Mouse (Mus musculus) kidney, embryonic 16.5 days (tissue): ENCODE results near the gene Shld2. TPM values are rescaled to one million over a fixed set of nuclear protein-coding genes. Genes with fewer than 3 reads are reported as not detected.

Experiments
- ATAC-seq: fragments of 200-750 bp; cut with Nextera tagmentation; 2 replicates; pipeline ENCODE4 v1.8.0; 2017; ENCODE audit warnings: moderate TSS enrichment; ENCODE audit not compliant: low FRiP score, low TSS enrichment
- H3K27ac ChIP-seq: fragments of 300-500 bp; sonication (generic); 2 replicates; pipeline ENCODE4 v1.5.1; 2014; ENCODE audit warnings: low read length
- H3K27me3 ChIP-seq: fragments of 300-500 bp; sonication (generic); 2 replicates; pipeline ENCODE4 v1.6.1; 2014; ENCODE audit warnings: low read length, control low read depth, mixed read lengths; ENCODE audit not compliant: insufficient read depth
- H3K36me3 ChIP-seq: fragments of 300-500 bp; sonication (generic); 2 replicates; pipeline ENCODE4 v1.6.1; 2014; ENCODE audit warnings: low read length, control low read depth, mixed read lengths; ENCODE audit not compliant: insufficient read depth
- H3K4me1 ChIP-seq: fragments of 300-500 bp; sonication (generic); 2 replicates; pipeline ENCODE4 v1.6.1; 2014; ENCODE audit warnings: low read length, control low read depth, mixed read lengths; ENCODE audit not compliant: insufficient read depth
- H3K4me2 ChIP-seq: fragments of 300-500 bp; sonication (generic); replicated peaks from 2 replicates; pipeline ENCODE4 v1.6.1; 2014; ENCODE audit warnings: low read depth, low read length
- H3K4me3 ChIP-seq: fragments of 300-500 bp; sonication (generic); 2 replicates; pipeline ENCODE4 v1.5.1; 2014; ENCODE audit warnings: mild to moderate bottlenecking, low read length
- H3K9ac ChIP-seq: fragments of 300-500 bp; sonication (generic); replicated peaks from 2 replicates; pipeline ENCODE4 v1.6.1; 2014; ENCODE audit warnings: low read length
- H3K9me3 ChIP-seq: fragments of 300-500 bp; sonication (generic); 2 replicates; pipeline ENCODE4 v1.6.1; 2016; ENCODE audit warnings: low read length, control low read depth
- WGBS: fragments of 180-500 bp; shearing (Covaris S2); extraction: QIAGEN DNeasy Blood & Tissue Kit; methylation state at CpG from one replicate; pipeline ENCODE4 v1.1.7; 2014; 5-methylcytosine and 5-hydroxymethylcytosine counted together
- polyA plus RNA-seq: library from polyadenylated mRNA; unstranded; fragments of >200 nt; fragmentation: Nextera tagmentation; extraction: Ambion mirVana; gene quantifications from 2 replicates; pipeline ENCODE4 v1.2.1, GENCODE M21; 2015

The Shld2 gene
- 9.9 and 10.0 TPM in 2 replicates for polyA plus RNA-seq

DNA sequence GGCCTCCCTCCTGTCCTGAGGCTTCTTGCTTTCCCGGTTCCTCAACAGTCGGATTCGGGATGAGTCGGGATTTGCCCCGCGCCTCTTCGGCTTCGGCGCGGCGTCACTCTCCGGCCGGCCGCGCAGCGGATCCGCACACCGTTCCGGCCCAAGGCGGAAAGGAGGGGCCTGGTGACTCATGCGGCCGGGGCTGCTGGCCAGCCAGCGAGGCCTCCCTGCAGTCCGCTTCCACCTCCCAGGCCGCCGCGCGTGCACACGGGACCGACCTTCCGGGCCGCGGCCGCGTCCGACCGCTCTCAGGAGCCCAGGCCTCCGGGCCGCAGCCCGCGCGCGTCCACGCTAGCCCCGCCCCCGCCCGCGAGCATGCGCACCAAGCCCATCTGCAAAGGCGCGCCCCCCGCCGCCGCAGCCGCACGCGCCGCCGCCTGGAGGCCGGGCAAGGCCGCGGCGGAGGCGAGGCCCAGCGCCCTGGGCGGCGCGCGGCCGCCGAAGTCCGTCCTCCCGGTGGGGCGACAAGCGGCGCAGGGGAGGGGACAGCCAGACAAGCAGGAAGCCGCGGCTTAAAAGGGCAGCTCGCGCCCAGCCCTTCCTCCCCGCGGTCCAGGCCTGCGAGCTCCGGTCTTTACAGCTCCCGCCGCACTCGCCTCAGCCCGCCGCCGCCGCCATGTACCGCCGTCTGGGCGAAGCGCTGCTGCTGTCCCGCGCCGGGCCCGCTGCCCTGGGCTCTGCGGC, at the start of gene Shld2, which contains the start of gene Glud1:
Shld2 (minus strand) TSS at position 260 of the 732 bp plus-strand sequence.
Glud1 (plus strand) TSS at position 494 of the 732 bp plus-strand sequence.
- peaks cover 28% of the 10 kb centered on the region for H3K4me1 ChIP-seq
- ATAC-seq: peak; percentile 98
- peak within 1 kb of the TSS; percentile 96 for H3K9ac ChIP-seq
- peak within 1 kb of the TSS; percentile 99 for H3K4me3 ChIP-seq
- H3K36me3 ChIP-seq: no peaks in the 10 kb centered on the region
- peak within 1 kb of the TSS; percentile 99 for H3K27ac ChIP-seq
- peak within 1 kb of the TSS; percentile 77 for H3K4me2 ChIP-seq
- no peaks in the 10 kb centered on the region for H3K27me3 ChIP-seq
- H3K9me3 ChIP-seq: no peaks in the 10 kb centered on the region
- 0% methylated on average over 84 of the region's 100 CpGs for WGBS

DNA sequence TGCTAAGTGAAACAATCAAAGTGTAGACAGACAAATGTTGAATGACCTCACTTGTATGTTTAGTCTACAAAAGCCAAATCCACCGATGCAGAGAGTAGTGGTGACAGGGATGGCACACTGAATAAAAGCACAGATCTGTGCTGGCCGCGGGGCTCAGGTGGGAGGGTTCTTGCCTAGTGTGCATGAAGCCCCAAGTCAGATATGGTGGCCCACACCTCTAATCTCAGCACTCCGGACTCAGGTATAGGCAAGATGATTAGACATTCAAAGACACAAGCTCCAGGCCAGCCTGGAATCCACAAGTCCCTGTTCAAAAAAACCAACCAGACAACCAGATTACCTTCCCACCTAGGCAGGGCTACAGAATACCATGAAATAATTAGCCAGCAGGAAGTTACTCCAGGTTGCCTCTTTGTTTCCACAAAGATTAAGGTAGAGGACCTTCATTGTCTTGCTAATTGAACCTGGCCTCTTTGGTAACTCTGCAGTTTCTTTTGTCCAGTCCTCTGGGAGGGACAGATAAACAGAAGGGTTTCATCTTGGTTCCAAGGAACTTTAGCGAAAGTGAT, 49.5 kb upstream of the Shld2 start:
- H3K36me3 ChIP-seq: no peaks in the 10 kb centered on the region
- H3K9ac ChIP-seq: no peak overlapping the region
- no peak overlapping the region for H3K27ac ChIP-seq
- H3K4me2 ChIP-seq: no peak overlapping the region
- H3K9me3 ChIP-seq: no peaks in the 10 kb centered on the region
- no peak overlapping the region for H3K4me3 ChIP-seq
- no peak for ATAC-seq
- peaks cover 6% of the 10 kb centered on the region for H3K4me1 ChIP-seq
- no peaks in the 10 kb centered on the region for H3K27me3 ChIP-seq
- WGBS: 52% methylated on average over 5 of the region's 5 CpGs

DNA sequence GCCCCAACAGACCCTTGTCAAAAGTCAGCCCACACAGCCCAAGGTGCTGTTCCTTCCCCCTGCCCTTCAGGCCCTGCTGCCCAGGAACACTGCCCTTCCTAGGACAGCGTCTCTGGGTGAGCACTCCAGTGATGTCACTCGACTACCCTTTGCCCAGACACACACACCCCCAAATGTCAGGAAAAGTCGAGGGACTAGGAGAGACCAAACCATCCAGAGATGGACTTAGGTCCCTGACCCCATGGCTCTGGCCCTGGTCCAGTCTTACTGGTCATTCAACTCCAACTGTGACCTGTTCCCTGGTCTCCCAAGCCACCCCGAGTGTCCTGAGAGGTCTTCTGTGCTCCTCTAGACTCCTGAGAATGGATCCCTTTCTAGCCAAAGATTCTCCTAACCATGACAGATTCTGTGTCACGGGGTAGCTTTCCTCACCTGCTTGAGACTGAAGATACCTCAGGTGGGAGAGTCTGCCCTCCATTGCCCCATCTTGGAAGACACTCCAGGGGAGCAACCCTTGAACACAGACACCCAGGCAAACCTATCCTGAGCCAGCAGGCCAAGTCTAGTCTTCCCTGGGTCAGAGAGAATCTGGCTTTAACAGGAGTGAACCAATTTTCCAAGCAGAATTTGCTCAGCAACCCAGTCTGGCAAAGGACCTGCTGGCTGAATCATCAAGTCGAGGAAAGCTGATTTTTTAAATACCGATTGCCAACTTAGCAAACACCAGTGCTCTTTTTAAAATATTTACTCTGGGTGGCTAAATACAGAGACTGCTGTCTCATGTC, 47.6 kb upstream of the Shld2 start:
- 79% methylated on average over 7 of the region's 7 CpGs for WGBS
- no peak overlapping the region for H3K27ac ChIP-seq
- H3K9ac ChIP-seq: no peak overlapping the region
- no peaks in the 10 kb centered on the region for H3K9me3 ChIP-seq
- no peak overlapping the region for H3K4me2 ChIP-seq
- no peak overlapping the region for H3K4me3 ChIP-seq
- no peak for ATAC-seq
- H3K36me3 ChIP-seq: no peaks in the 10 kb centered on the region
- H3K4me1 ChIP-seq: no peaks in the 10 kb centered on the region
- H3K27me3 ChIP-seq: no peaks in the 10 kb centered on the region

DNA sequence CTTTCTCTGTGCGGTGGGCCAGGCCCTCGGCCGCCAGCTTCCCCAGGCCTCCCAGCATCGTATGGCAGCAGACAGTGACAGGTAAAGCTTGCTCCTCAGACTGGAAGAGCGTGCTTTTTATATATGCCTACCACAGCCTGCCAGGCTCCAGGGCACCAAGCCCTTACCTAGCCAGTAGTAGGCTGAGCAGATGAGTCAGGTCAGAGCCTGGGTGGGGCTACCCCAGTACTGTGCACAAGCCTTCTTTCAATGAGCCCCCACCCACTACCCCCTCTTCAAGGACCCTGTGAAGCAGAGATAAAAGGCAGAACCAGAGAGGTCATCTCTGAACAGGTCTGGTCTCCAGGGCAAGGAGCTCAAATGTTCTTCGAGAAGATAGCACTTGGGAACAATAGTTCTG, 45.0 kb upstream of the Shld2 start, which contains the start of gene Fam25c:
Fam25c (minus strand) TSS at position 133 of the 400 bp plus-strand sequence.
- H3K4me3 ChIP-seq: no peak within 1 kb of the TSS
- H3K27me3 ChIP-seq: no peaks in the 10 kb centered on the region
- WGBS: 80% methylated on average over 6 of the region's 6 CpGs
- no peaks in the 10 kb centered on the region for H3K4me1 ChIP-seq
- no peaks in the 10 kb centered on the region for H3K9me3 ChIP-seq
- 0 out of 2 replicates have a peak, but pooled peaks have one; percentile 35 for ATAC-seq
- no peak within 1 kb of the TSS for H3K9ac ChIP-seq
- no peak within 1 kb of the TSS for H3K4me2 ChIP-seq
- H3K36me3 ChIP-seq: no peaks in the 10 kb centered on the region
- H3K27ac ChIP-seq: no peak within 1 kb of the TSS

DNA sequence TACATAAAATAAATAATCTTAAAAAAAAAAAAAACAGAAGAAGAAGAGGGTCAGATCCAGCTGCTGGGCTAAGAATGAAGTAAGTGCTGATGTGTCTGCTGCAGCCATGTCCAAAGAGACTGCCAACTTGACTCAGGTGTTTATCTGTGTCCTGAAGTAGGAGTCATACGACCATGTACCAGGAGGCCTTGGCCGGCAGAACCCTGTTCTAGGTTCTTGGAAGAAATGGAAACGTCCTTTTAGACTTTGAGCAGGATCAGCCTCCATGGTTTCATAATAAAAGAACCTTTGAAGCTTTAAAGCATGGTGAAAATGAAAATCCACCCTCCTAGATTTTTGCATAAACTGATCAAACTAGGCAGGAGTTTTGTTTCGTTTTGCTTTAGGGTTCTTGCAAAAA, 44.2 kb upstream of the Shld2 start:
- H3K9ac ChIP-seq: no peak overlapping the region
- H3K4me2 ChIP-seq: no peak overlapping the region
- H3K4me1 ChIP-seq: no peaks in the 10 kb centered on the region
- no peaks in the 10 kb centered on the region for H3K27me3 ChIP-seq
- H3K4me3 ChIP-seq: no peak overlapping the region
- H3K27ac ChIP-seq: no peak overlapping the region
- no peaks in the 10 kb centered on the region for H3K9me3 ChIP-seq
- WGBS: 86% methylated on average over 4 of the region's 4 CpGs
- no peaks in the 10 kb centered on the region for H3K36me3 ChIP-seq
- ATAC-seq: no peak

DNA sequence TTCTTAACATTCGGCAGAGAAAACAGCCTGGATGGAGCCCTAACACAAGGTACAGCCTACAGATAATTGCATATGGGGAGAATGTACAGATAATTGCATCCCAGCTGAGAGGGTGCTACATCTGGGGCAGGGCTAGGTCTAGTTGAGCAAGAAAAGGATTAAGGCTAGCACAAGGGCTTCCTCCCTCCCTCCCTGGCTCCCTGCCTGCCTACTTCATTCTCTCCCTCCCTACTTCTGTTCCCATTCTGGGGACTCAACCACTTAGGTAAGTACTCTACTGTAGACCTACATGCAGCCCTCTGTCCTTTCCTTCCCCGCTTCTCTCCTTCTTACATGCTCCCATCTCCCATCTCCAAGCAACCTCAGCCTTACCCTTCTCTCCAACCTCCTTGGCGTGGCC, 43.0 kb upstream of the Shld2 start:
- no peaks in the 10 kb centered on the region for H3K9me3 ChIP-seq
- 87% methylated on average over 3 of the region's 3 CpGs for WGBS
- H3K4me2 ChIP-seq: no peak overlapping the region
- no peak overlapping the region for H3K4me3 ChIP-seq
- H3K36me3 ChIP-seq: no peaks in the 10 kb centered on the region
- no peaks in the 10 kb centered on the region for H3K4me1 ChIP-seq
- no peaks in the 10 kb centered on the region for H3K27me3 ChIP-seq
- ATAC-seq: no peak
- H3K27ac ChIP-seq: peak overlapping the region; percentile 26; the same call in 1 of the 2 replicates
- H3K9ac ChIP-seq: no peak overlapping the region

DNA sequence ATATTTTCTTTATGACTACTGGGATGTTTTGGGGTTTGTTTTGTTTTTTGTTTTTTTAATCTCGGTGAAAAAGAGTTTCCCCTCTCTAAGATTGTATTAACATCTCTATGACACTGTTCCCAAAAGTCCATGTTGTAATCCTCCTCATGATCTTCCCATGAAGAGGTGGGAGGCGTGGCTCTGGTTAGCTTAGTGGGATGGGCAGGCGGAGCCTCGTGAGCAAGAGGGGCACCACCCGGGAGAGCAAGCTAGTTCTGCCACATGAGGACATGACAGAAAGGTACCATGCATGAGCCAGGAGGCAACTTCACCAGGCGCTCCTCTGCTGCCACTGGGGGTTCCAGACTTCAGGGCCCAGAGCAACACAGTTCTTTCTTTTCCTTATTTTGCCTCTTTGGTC, 42.2 kb upstream of the Shld2 start:
- no peak overlapping the region for H3K4me2 ChIP-seq
- no peaks in the 10 kb centered on the region for H3K4me1 ChIP-seq
- H3K36me3 ChIP-seq: no peaks in the 10 kb centered on the region
- H3K9ac ChIP-seq: no peak overlapping the region
- 0 out of 2 replicates have a peak overlapping the region, but pooled peaks have one; percentile 36 for H3K27ac ChIP-seq
- H3K9me3 ChIP-seq: no peaks in the 10 kb centered on the region
- no peaks in the 10 kb centered on the region for H3K27me3 ChIP-seq
- WGBS: 75% methylated on average over 6 of the region's 6 CpGs
- no peak overlapping the region for H3K4me3 ChIP-seq
- no peak for ATAC-seq

DNA sequence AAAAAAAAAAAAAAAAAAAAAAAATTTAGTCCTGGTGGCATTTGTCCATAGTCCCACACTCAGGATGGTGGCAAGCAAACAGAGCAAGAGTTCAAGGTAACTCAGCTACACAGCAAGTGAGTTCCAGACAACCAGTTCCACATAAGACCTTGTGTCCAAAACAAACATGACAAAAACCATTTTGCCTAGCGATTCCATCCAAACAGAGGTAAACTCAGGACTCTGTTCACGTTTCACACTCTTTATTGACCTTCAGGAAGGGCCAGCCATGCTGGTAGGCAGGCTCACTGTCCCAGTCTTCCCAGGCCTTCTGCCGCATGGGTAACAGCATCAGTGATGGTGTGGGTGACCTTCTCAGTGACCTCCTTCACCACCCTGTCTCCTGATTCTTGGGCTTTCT, 41.4 kb upstream of the Shld2 start:
- Histone ChIP-seq H3K4me2 (no peak overlapping the region), H3K4me1 (no peaks in the 10 kb centered on the region), H3K36me3 (no peaks in the 10 kb centered on the region), H3K9ac (no peak overlapping the region), H3K9me3 (no peaks in the 10 kb centered on the region), H3K4me3 (no peak overlapping the region), H3K27ac (no peak overlapping the region), H3K27me3 (no peaks in the 10 kb centered on the region)
- 63% methylated on average over 3 of the region's 3 CpGs for WGBS
- no peak for ATAC-seq

DNA sequence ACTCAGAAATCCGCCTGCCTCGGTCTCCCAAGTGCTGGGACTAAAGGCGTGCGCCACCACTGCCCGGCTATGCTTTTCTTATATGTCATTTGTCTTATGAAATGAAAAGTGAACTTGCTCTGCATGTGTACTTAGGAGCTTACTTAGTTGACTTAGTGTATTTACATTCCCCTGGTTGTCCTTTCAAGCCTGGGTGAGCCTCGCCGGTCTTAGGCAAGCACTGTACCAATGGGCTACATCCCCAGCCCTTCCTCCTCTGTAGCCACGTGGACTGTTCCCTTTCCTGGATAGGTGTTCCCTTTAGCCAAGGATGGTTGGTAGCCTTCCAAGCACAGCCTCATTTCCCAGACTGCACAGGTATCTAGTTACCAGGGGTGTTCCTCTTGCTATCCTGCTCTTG, 38.7 kb upstream of the Shld2 start:
- Histone ChIP-seq H3K4me1 (no peaks in the 10 kb centered on the region), H3K9ac (no peak overlapping the region), H3K27me3 (no peaks in the 10 kb centered on the region), H3K4me3 (no peak overlapping the region), H3K4me2 (no peak overlapping the region), H3K36me3 (no peaks in the 10 kb centered on the region), H3K9me3 (no peaks in the 10 kb centered on the region), H3K27ac (no peak overlapping the region)
- WGBS: 81% methylated on average over 8 of the region's 8 CpGs
- ATAC-seq: no peak
